Mouse (Mus musculus) skeletal muscle tissue, adult 2 months (tissue): ENCODE data around the gene Slbp.

Experiments used
- DNase-seq: peaks from one replicate; pipeline ENCODE4 v3.0.0-alpha.2; 2012; ENCODE audit warnings: low read depth, low spot score

Gene Slbp

GRCm38 (mm10) chr5:33630615-33631014, 21.8 kb downstream of the Slbp start:
- DNase-seq = peak; percentile 92

- DNase-seq = peak; percentile 65
Observed at GRCm38 (mm10) chr5:33630061-33630460, 22.3 kb downstream of the Slbp start.

- peak; percentile 98 for DNase-seq
Observed at GRCm38 (mm10) chr5:33629301-33629987, 22.9 kb downstream of the Slbp start, which contains the start of the genes Fam53a and Gm9903. Gene Fam53a (minus strand): TSS chr5:33629635. Gene Gm9903 (plus strand): TSS chr5:33629925.

GRCm38 (mm10) chr5:33628820-33629300, 23.5 kb downstream of the Slbp start:
- peak; percentile 38 for DNase-seq

GRCm38 (mm10) chr5:33627968-33628367, 24.4 kb downstream of the Slbp start:
- DNase-seq = peak; percentile 48

- no peak for DNase-seq
Observed at GRCm38 (mm10) chr5:33623766-33624165, 28.6 kb downstream of the Slbp start.

GRCm38 (mm10) chr5:33622671-33623070, 29.7 kb downstream of the Slbp start:
- DNase-seq = no peak

- DNase-seq = no peak
Observed at GRCm38 (mm10) chr5:33614391-33614790, 38.0 kb downstream of the Slbp start.

GRCm38 (mm10) chr5:33611795-33612194, 40.6 kb downstream of the Slbp start:
- no peak for DNase-seq

GRCm38 (mm10) chr5:33609226-33609625, 43.1 kb downstream of the Slbp start:
- no peak for DNase-seq

- no peak for DNase-seq
Observed at GRCm38 (mm10) chr5:33607434-33607833, 44.9 kb downstream of the Slbp start.

- DNase-seq = no peak
Observed at GRCm38 (mm10) chr5:33606631-33607030, 45.7 kb downstream of the Slbp start.

GRCm38 (mm10) chr5:33605314-33605713, 47.1 kb downstream of the Slbp start:
- DNase-seq = peak; percentile 79

- no peak for DNase-seq
Observed at GRCm38 (mm10) chr5:33593620-33594019, 58.8 kb downstream of the Slbp start.

- peak; percentile 72 for DNase-seq
Observed at GRCm38 (mm10) chr5:33589221-33589888, 63.0 kb downstream of the Slbp start.

- no peak for DNase-seq
Observed at GRCm38 (mm10) chr5:33588066-33588465, 64.3 kb downstream of the Slbp start.

- no peak for DNase-seq
Observed at GRCm38 (mm10) chr5:33587498-33588058, 64.8 kb downstream of the Slbp start.
